Mouse (Mus musculus) kidney, postnatal 0 days (tissue): ENCODE data around the gene Spa17. TPM values are rescaled to one million over a fixed set of nuclear protein-coding genes. Genes with fewer than 3 reads are reported as not detected.

Experiments
- ATAC-seq: fragments of 200-750 bp; cut with Nextera tagmentation; replicated peaks from 2 replicates; pipeline ENCODE4 v1.8.0; 2017; ENCODE audit warnings: low read depth, moderate number of reproducible peaks, moderate TSS enrichment, moderate library complexity; ENCODE audit not compliant: low FRiP score
- DNase-seq: peaks from one replicate; pipeline ENCODE4 v3.0.0-alpha.2; 2016; ENCODE audit warnings: low spot score
- H3K27ac ChIP-seq: fragments of 300-500 bp; sonication (generic); 2 replicates; pipeline ENCODE4 v1.5.1; 2014; ENCODE audit warnings: mild to moderate bottlenecking
- H3K27me3 ChIP-seq: fragments of 300-500 bp; sonication (generic); 2 replicates; pipeline ENCODE4 v1.6.1; 2014; ENCODE audit warnings: low read length, mixed read lengths; ENCODE audit not compliant: insufficient read depth
- H3K36me3 ChIP-seq: fragments of 300-500 bp; sonication (generic); 2 replicates; pipeline ENCODE4 v1.6.1; 2014; ENCODE audit warnings: low read length, mixed read lengths; ENCODE audit not compliant: insufficient read depth
- H3K4me1 ChIP-seq: fragments of 300-500 bp; sonication (generic); replicated peaks from 2 replicates; pipeline ENCODE4 v1.6.1; 2014; ENCODE audit warnings: antibody characterized with exemption, low read length, mixed read lengths; ENCODE audit not compliant: insufficient read depth
- H3K4me2 ChIP-seq: fragments of 300-500 bp; sonication (generic); 2 replicates; pipeline ENCODE4 v1.6.1; 2014; ENCODE audit warnings: mild to moderate bottlenecking, low read length, moderate library complexity, mixed read lengths
- H3K4me3 ChIP-seq: fragments of 300-500 bp; sonication (generic); replicated peaks from 2 replicates; pipeline ENCODE4 v1.5.1; 2014; ENCODE audit warnings: low read depth, low read length
- H3K9ac ChIP-seq: fragments of 300-500 bp; sonication (generic); 2 replicates; pipeline ENCODE4 v1.6.1; 2014; ENCODE audit warnings: low read depth, low read length
- H3K9me3 ChIP-seq: fragments of 300-500 bp; sonication (generic); replicated peaks from 2 replicates; pipeline ENCODE4 v1.6.1; 2016; ENCODE audit warnings: low read length, inconsistent platforms, mixed read lengths
- CTCF ChIP-seq: IDR thresholded peaks from 2 replicates; pipeline ENCODE4 v1.5.1; 2016; ENCODE audit warnings: antibody characterized with exemption, low read depth, mild to moderate bottlenecking, moderate library complexity
- WGBS: fragments of 180-500 bp; shearing (Covaris S2); extraction: QIAGEN DNeasy Blood & Tissue Kit; methylation state at CpG from one replicate; pipeline ENCODE4 v1.1.7; 2014; 5-methylcytosine and 5-hydroxymethylcytosine counted together
- polyA plus RNA-seq: library from polyadenylated mRNA; unstranded; fragments of >200 nt; fragmentation: Nextera tagmentation; extraction: Ambion mirVana; gene quantifications from 2 replicates; pipeline ENCODE4 v1.2.1, GENCODE M21; 2015

The Spa17 gene
- 10.7 and 12.3 TPM in 2 replicates for polyA plus RNA-seq

DNA sequence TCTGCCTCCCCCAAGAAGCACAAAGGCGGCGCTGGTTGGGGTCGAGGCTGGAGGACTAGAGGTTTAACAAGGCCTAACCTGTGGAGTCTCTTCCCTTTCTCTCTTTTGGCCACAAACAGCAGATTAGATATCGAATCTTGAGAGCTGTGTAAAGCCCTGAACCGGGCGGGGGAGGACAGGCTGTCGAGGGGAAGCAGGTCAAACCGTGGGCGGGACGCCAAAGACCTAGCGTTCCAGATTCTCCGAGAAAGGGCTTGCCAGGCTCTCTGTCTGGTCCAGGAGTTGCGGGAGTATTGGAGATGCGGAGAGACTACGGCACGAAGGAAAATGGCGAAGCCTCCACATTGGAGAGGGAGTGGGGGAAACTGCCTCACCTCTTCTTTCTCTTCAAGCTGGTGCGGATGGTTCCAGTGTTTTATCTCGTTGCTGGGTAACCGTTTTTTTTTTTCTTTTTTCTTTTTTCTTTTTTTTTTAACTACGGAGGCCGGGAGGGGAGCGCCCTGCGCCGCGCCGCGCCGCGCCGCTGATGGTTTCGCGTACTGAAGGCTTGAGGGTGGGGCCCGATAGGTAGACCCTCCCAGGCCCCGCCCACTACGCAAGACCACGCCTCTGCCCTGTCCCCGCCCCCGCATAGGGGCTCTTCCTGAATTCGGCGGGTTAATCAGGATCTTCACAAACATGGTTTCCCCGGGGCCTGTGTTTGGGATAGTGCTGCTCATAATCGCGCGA lies at the start of gene Spa17:
Spa17 (minus strand) TSS at position 541 of the 729 bp plus-strand sequence.
- peak; percentile 2; the same call in 1 of the 2 replicates for TF ChIP-seq CTCF
- peak within 1 kb of the TSS; percentile 58 for H3K4me3 ChIP-seq
- no peaks in the 10 kb centered on the region for H3K27me3 ChIP-seq
- H3K4me2 ChIP-seq = peak within 1 kb of the TSS; percentile 70
- H3K9ac ChIP-seq = peak within 1 kb of the TSS; percentile 58
- peak within 1 kb of the TSS; percentile 55 for H3K27ac ChIP-seq
- H3K36me3 ChIP-seq = no peaks in the 10 kb centered on the region
- 0 out of 2 replicates have a peak, but pooled peaks cover 4% of the 10 kb centered on the region for H3K4me1 ChIP-seq
- no peaks in the 10 kb centered on the region for H3K9me3 ChIP-seq
- WGBS = under 1% methylated on average over 45 of the region's 45 CpGs
- peak; percentile 97 for ATAC-seq
- DNase-seq = peak; percentile 97

DNA sequence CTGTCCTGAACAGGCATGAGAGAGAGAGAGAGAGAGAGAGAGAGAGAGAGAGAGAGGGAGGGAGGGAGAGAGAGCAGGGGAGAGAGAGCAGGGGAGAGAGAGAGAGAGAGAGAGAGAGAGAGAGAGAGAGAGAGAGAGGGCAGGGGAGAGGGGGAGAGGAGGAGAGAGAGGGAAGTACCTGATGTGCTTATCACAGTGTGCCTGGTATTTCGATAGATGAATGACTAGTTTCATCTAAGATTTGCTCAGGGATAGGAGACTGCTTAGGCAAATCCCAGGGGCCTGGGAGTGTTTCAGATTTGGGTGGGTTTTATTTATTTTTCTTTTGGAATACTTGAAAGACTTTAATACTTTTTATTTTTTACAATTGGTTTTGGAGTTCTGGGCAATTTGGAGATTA lies 49.7 kb upstream of the Spa17 start:
- H3K4me1 ChIP-seq = no peaks in the 10 kb centered on the region
- no peak overlapping the region for H3K4me2 ChIP-seq
- no peak overlapping the region for H3K27ac ChIP-seq
- DNase-seq (no peak), ATAC-seq (no peak)
- no peak overlapping the region for H3K4me3 ChIP-seq
- H3K9me3 ChIP-seq = no peaks in the 10 kb centered on the region
- H3K36me3 ChIP-seq = no peaks in the 10 kb centered on the region
- H3K27me3 ChIP-seq = no peaks in the 10 kb centered on the region
- 77% methylated on average over 1 of the region's 1 CpGs for WGBS
- no peak overlapping the region for H3K9ac ChIP-seq
- TF ChIP-seq CTCF = no peak

DNA sequence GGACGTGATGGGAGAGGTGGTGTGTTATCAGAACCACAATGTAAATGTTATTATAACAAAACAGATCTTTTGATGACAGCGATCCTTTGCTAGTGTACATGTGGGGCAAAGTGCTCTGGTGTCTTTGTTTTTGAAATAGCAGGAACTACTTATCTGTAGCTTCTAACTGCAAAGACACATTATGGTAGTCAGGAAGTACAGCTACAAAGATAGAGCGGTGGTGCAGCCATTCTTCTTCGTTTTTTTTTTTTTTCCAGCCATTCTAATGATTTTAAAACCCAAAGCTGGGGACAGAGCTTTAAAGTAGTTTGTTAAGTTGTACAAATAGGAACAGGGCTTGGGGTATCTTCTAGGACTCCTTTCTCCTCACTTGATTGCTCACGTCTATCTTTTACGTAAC lies 45.9 kb upstream of the Spa17 start:
- Histone ChIP-seq H3K9me3 (no peaks in the 10 kb centered on the region), H3K27ac (no peak overlapping the region), H3K9ac (no peak overlapping the region), H3K4me2 (no peak overlapping the region), H3K4me3 (no peak overlapping the region), H3K4me1 (0 out of 2 replicates have a peak, but pooled peaks cover 3% of the 10 kb centered on the region), H3K27me3 (no peaks in the 10 kb centered on the region), H3K36me3 (peaks cover 1% of the 10 kb centered on the region; the same call in 1 of the 2 replicates)
- WGBS = 87% methylated on average over 6 of the region's 6 CpGs
- ATAC-seq = no peak
- DNase-seq = no peak
- TF ChIP-seq CTCF = no peak

DNA sequence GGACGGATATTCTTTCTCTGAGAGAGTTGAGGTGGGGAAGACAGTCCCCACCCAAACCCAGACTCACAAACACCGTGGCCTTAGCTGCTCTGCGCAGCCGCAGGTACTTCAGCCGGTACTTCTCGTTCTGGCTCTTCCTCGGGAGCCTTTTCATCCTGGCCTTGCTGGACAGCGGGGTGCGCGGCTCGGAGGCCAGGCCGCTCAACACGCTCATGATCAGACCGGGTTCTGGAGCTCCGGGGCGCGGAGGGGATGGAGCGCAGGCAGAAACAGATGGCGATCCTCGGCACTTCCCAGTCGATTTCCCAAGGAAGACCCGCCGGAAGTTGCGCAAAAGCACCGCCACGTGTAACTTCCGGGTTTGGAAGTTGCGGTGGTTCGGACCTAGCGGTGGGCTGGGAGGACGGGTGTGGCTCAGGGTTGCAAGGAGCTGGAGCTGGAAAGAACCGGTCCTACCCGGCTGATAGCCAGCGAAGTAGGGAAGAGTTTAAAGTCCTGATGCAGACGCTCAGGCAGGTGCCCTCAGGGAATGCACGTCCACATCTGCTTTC lies 43.5 kb upstream of the Spa17 start, which contains the start of gene Tbrg1:
Tbrg1 (minus strand) TSS at position 382 of the 551 bp plus-strand sequence.
- peak within 1 kb of the TSS; percentile 81 for H3K27ac ChIP-seq
- peak within 1 kb of the TSS; percentile 78 for H3K4me3 ChIP-seq
- H3K9ac ChIP-seq = peak within 1 kb of the TSS; percentile 60
- no peaks in the 10 kb centered on the region for H3K27me3 ChIP-seq
- no peak for TF ChIP-seq CTCF
- ATAC-seq (peak; percentile 99), DNase-seq (peak; percentile 92)
- under 1% methylated on average over 36 of the region's 36 CpGs for WGBS
- 0 out of 2 replicates have a peak, but pooled peaks cover 3% of the 10 kb centered on the region for H3K4me1 ChIP-seq
- no peaks in the 10 kb centered on the region for H3K9me3 ChIP-seq
- peaks cover 20% of the 10 kb centered on the region for H3K36me3 ChIP-seq
- peak within 1 kb of the TSS; percentile 84 for H3K4me2 ChIP-seq

DNA sequence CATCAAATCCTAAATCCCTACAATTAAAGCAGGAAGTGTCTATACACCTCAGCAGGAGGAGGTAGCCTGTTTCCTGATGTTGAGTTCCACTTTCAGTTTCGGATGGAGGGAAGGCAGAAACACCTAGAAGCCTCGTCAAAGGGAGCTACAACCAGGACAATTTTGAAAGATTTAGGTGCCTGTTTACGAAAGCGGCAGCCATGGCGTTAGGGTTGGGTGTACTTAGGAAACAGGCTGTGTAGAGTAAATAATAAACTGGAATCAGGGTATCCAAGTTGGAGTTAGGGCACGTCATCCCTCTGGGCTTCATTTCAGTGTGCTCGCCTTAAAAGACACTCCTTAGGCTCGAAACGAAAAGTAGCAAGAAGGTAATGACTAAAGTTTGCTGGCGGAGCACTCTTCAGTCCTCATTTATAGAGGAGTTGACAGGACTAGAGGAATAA lies 42.9 kb upstream of the Spa17 start:
- 1% methylated on average over 10 of the region's 10 CpGs for WGBS

DNA sequence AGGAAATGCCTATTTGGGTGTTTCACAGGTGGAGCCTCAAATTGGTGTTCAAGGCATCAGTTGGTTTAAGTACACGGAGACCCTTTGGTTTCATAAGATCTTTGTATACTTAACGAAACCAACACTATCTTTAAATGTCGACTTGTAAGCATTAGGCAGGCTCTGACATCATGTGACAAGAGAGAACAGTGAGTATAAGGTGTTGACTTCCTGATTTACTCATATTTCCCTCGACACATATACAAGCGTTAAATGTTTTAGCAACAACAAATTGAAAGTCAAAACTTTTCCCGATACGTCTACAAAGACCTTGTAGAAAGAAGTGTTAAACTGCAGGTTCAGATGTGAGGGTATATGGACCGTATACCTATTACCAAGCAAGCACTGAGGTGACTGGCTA lies 42.4 kb upstream of the Spa17 start:
- 0 out of 2 replicates have a peak, but pooled peaks cover 3% of the 10 kb centered on the region for H3K4me1 ChIP-seq
- H3K4me3 ChIP-seq = peak overlapping the region; percentile 78
- H3K27ac ChIP-seq = no peak overlapping the region
- TF ChIP-seq CTCF = no peak
- H3K36me3 ChIP-seq = peaks cover 28% of the 10 kb centered on the region
- no peaks in the 10 kb centered on the region for H3K9me3 ChIP-seq
- H3K9ac ChIP-seq = peak overlapping the region; percentile 60; the same call in 1 of the 2 replicates
- H3K27me3 ChIP-seq = no peaks in the 10 kb centered on the region
- peak overlapping the region; percentile 84 for H3K4me2 ChIP-seq
- no peak for DNase-seq
- 58% methylated on average over 8 of the region's 8 CpGs for WGBS
- no peak for ATAC-seq

More for the DNA sequence above, 42.9 kb upstream of the Spa17 start:
- Histone ChIP-seq H3K27ac (peak overlapping the region; percentile 81), H3K36me3 (peaks cover 23% of the 10 kb centered on the region), H3K4me3 (peak overlapping the region; percentile 78), H3K9me3 (no peaks in the 10 kb centered on the region), H3K4me1 (0 out of 2 replicates have a peak, but pooled peaks cover 3% of the 10 kb centered on the region), H3K4me2 (peak overlapping the region; percentile 84), H3K9ac (peak overlapping the region; percentile 60), H3K27me3 (no peaks in the 10 kb centered on the region)
- TF ChIP-seq CTCF = no peak
- ATAC-seq = peak; percentile 18; the same call in 1 of the 2 replicates
- DNase-seq = peak; percentile 23
